Mouse (Mus musculus) MEL (cell line): ENCODE results near the gene Olfr71. TPM values are rescaled to one million over a fixed set of nuclear protein-coding genes. Genes with fewer than 3 reads are reported as not detected.
A peak's percentile ranks its signal among the peaks of the same experiment; 100 is the strongest.

Source experiments
- DNase-seq: peaks from one replicate; pipeline ENCODE4 v3.0.0; 2011; ENCODE audit warnings: low read depth, low spot score
- H3K27ac ChIP-seq: 2 replicates; pipeline ENCODE4 v1.5.1; 2012; ENCODE audit warnings: low read depth, mild to moderate bottlenecking, control low read depth, low read length, moderate library complexity; ENCODE audit not compliant: control insufficient read depth
- H3K27me3 ChIP-seq, 2 experiments: fragments of 150-350 bp in 1 of 2; sonication (generic) in 1 of 2; 2 replicates each; pipeline ENCODE4 v1.6.1; 2012; ENCODE audit warnings: low read length in 2 of 2, mild to moderate bottlenecking in 2 of 2, improper control_type of control experiment in 1 of 2, moderate library complexity in 1 of 2; ENCODE audit not compliant: insufficient read depth in 2 of 2, control insufficient read depth in 1 of 2
- H3K36me3 ChIP-seq, 2 experiments: 2 replicates each; pipeline ENCODE4 v1.6.1; 2012 to 2014; ENCODE audit warnings: low read length in 2 of 2, improper control_type of control experiment in 1 of 2, inconsistent platforms in 1 of 2, mild to moderate bottlenecking in 1 of 2; ENCODE audit not compliant: insufficient read depth in 2 of 2, control insufficient read depth in 1 of 2
- H3K4me1 ChIP-seq, 2 experiments: fragments of 150-350 bp in 1 of 2; sonication (generic) in 1 of 2; 2 replicates each; pipeline ENCODE4 v1.6.1; 2012; ENCODE audit warnings: low read length in 2 of 2, improper control_type of control experiment in 1 of 2, mild to moderate bottlenecking in 1 of 2; ENCODE audit not compliant: insufficient read depth in 2 of 2, control insufficient read depth in 1 of 2
- H3K4me3 ChIP-seq, 2 experiments: fragments of 150-350 bp in 1 of 2; sonication (generic) in 1 of 2; 2 replicates each; pipeline ENCODE4 v1.5.1; 2012; ENCODE audit warnings: low read depth in 2 of 2, low read length in 2 of 2, mild to moderate bottlenecking in 2 of 2, moderate library complexity in 2 of 2, control low read depth in 1 of 2, improper control_type of control experiment in 1 of 2; ENCODE audit not compliant: control insufficient read depth in 1 of 2, insufficient read depth in 1 of 2
- H3K79me2 ChIP-seq: 2 replicates; pipeline ENCODE4 v1.6.1; 2012; ENCODE audit warnings: mild to moderate bottlenecking, low read length, moderate library complexity; ENCODE audit not compliant: control insufficient read depth, poor library complexity, insufficient read depth
- H3K9ac ChIP-seq: 2 replicates; pipeline ENCODE4 v1.6.1; 2012; ENCODE audit warnings: low read depth, mild to moderate bottlenecking, control low read depth, low read length, moderate library complexity; ENCODE audit not compliant: control insufficient read depth, poor library complexity, severe bottlenecking
- H3K9me3 ChIP-seq: fragments of 150-350 bp; sonication (generic); replicated peaks from 2 replicates; pipeline ENCODE4 v1.6.1; 2012; ENCODE audit warnings: mild to moderate bottlenecking, low read length, improper control_type of control experiment, moderate library complexity; ENCODE audit not compliant: insufficient read depth
- BHLHE40 ChIP-seq: IDR thresholded peaks from 2 replicates; pipeline ENCODE4 v1.6.1; 2012; ENCODE audit warnings: low read depth, mild to moderate bottlenecking, inconsistent platforms, low read length, improper control_type of control experiment, borderline replicate concordance
- CHD1 ChIP-seq: IDR thresholded peaks from 2 replicates; pipeline ENCODE4 v1.6.1; 2012; ENCODE audit warnings: low read depth, mild to moderate bottlenecking, inconsistent platforms, low read length, improper control_type of control experiment
- CTCF ChIP-seq, 3 experiments: IDR thresholded peaks in 2 of 3; conservative IDR thresholded peaks in 1 of 3; 2 replicates each; pipeline ENCODE4 v1.5.1; 2011 to 2012; ENCODE audit warnings: low read length in 3 of 3, low read depth in 2 of 3, mild to moderate bottlenecking in 2 of 3, improper control_type of control experiment in 1 of 3, inconsistent platforms in 1 of 3, mixed read lengths in 1 of 3, moderate library complexity in 1 of 3; ENCODE audit not compliant: control insufficient read depth in 1 of 3, insufficient read depth in 1 of 3, poor library complexity in 1 of 3, severe bottlenecking in 1 of 3
- E2F4 ChIP-seq: IDR thresholded peaks from 2 replicates; pipeline ENCODE4 v1.6.1; 2011; ENCODE audit warnings: low read depth, low read length, improper control_type of control experiment, borderline replicate concordance
- ELF1 ChIP-seq: IDR thresholded peaks from 2 replicates; pipeline ENCODE4 v1.6.1; 2014; ENCODE audit warnings: low read depth, mild to moderate bottlenecking, inconsistent platforms, low read length, improper control_type of control experiment, moderate library complexity
- EP300 ChIP-seq, 2 experiments: IDR thresholded peaks; 2 replicates each; pipeline ENCODE4 v1.6.1; 2011; ENCODE audit warnings: improper control_type of control experiment in 2 of 2, low read length in 2 of 2, low read depth in 1 of 2, mild to moderate bottlenecking in 1 of 2
- ETS1 ChIP-seq: IDR thresholded peaks from 2 replicates; pipeline ENCODE4 v1.6.1; 2012; ENCODE audit warnings: low read depth, mild to moderate bottlenecking, inconsistent platforms, low read length, improper control_type of control experiment, moderate library complexity
- GATA1 ChIP-seq: IDR thresholded peaks from 2 replicates; pipeline ENCODE4 v1.6.1; 2011; ENCODE audit warnings: low read depth, low read length, improper control_type of control experiment
- KAT2A ChIP-seq: conservative IDR thresholded peaks from 2 replicates; pipeline ENCODE4 v1.6.1; 2012; ENCODE audit warnings: low read depth, low read length, improper control_type of control experiment, inconsistent platforms
- MAX ChIP-seq: IDR thresholded peaks from 2 replicates; pipeline ENCODE4 v1.6.1; 2011; ENCODE audit warnings: low read length, improper control_type of control experiment
- MAZ ChIP-seq: IDR thresholded peaks from 2 replicates; pipeline ENCODE4 v1.6.1; 2012; ENCODE audit warnings: low read depth, mild to moderate bottlenecking, inconsistent platforms, low read length, improper control_type of control experiment
- MEF2A ChIP-seq: IDR thresholded peaks from 2 replicates; pipeline ENCODE4 v1.6.1; 2014; ENCODE audit warnings: low read depth, mild to moderate bottlenecking, inconsistent platforms, low read length, improper control_type of control experiment; ENCODE audit not compliant: poor library complexity, insufficient replicate concordance, severe bottlenecking; ENCODE audit errors: extremely low read depth
- MXI1 ChIP-seq: IDR thresholded peaks from 2 replicates; pipeline ENCODE4 v1.6.1; 2011; ENCODE audit warnings: mild to moderate bottlenecking, low read depth, low read length, improper control_type of control experiment
- MYC ChIP-seq: IDR thresholded peaks from 2 replicates; pipeline ENCODE4 v1.6.1; 2011; ENCODE audit warnings: low read depth, mild to moderate bottlenecking, low read length, improper control_type of control experiment, moderate library complexity
- NELFE ChIP-seq: IDR thresholded peaks from 2 replicates; pipeline ENCODE4 v1.6.1; 2011; ENCODE audit warnings: low read depth, low read length, improper control_type of control experiment
- RAD21 ChIP-seq: IDR thresholded peaks from 2 replicates; pipeline ENCODE4 v1.6.1; 2011; ENCODE audit warnings: mild to moderate bottlenecking, low read depth, low read length, improper control_type of control experiment
- RCOR1 ChIP-seq: IDR thresholded peaks from 2 replicates; pipeline ENCODE4 v1.6.1; 2012; ENCODE audit warnings: low read depth, mild to moderate bottlenecking, inconsistent platforms, low read length, improper control_type of control experiment
- SMC3 ChIP-seq: IDR thresholded peaks from 2 replicates; pipeline ENCODE4 v1.6.1; 2011; ENCODE audit warnings: low read depth, low read length, improper control_type of control experiment
- TAL1 ChIP-seq: IDR thresholded peaks from 2 replicates; pipeline ENCODE4 v1.6.1; 2012; ENCODE audit warnings: mild to moderate bottlenecking, inconsistent platforms, low read length, moderate library complexity, mixed read lengths
- TCF12 ChIP-seq: IDR thresholded peaks from 2 replicates; pipeline ENCODE4 v1.6.1; 2014; ENCODE audit warnings: low read depth, mild to moderate bottlenecking, inconsistent platforms, low read length, improper control_type of control experiment, moderate library complexity
- UBTF ChIP-seq: IDR thresholded peaks from 2 replicates; pipeline ENCODE4 v1.6.1; 2012; ENCODE audit warnings: low read depth, mild to moderate bottlenecking, inconsistent platforms, low read length, improper control_type of control experiment, moderate library complexity, borderline replicate concordance; ENCODE audit not compliant: insufficient read depth
- USF1 ChIP-seq: IDR thresholded peaks from 2 replicates; pipeline ENCODE4 v1.6.1; 2014; ENCODE audit warnings: low read depth, mild to moderate bottlenecking, inconsistent platforms, low read length, improper control_type of control experiment, moderate library complexity
- ZC3H11A ChIP-seq: IDR thresholded peaks from 2 replicates; pipeline ENCODE4 v1.6.1; 2012; ENCODE audit warnings: low read depth, mild to moderate bottlenecking, inconsistent platforms, low read length, improper control_type of control experiment
- ZMIZ1 ChIP-seq: IDR thresholded peaks from 2 replicates; pipeline ENCODE4 v1.6.1; 2012; ENCODE audit warnings: low read depth, mild to moderate bottlenecking, inconsistent platforms, low read length, improper control_type of control experiment, moderate library complexity
- ZNF384 ChIP-seq: IDR thresholded peaks from 2 replicates; pipeline ENCODE4 v1.6.1; 2012; ENCODE audit warnings: low read depth, mild to moderate bottlenecking, inconsistent platforms, low read length, improper control_type of control experiment
- polyA plus RNA-seq, 2 experiments: library from polyadenylated mRNA; stranded (reverse) in 1 of 2; unstranded in 1 of 2; fragments of >175 nt in 1 of 2; fragments of >200 nt in 1 of 2; gene quantifications; 2 replicates each; pipeline versions ENCODE4 v1.2.1 to v1.2.4; 2012; ENCODE audit warnings: low replicate concordance in 2 of 2, low read depth in 1 of 2; ENCODE audit not compliant: insufficient read length in 2 of 2, insufficient read depth in 1 of 2, missing spikeins in 1 of 2
- total RNA-seq: library from RNA; depleted of rRNA; stranded (reverse); fragments of 300-350 nt; gene quantifications from 2 replicates; pipeline ENCODE4 v1.2.3, GENCODE M21; 2012

The Olfr71 gene
- total and polyA plus RNA-seq, 3 experiments, result not detected

DNA sequence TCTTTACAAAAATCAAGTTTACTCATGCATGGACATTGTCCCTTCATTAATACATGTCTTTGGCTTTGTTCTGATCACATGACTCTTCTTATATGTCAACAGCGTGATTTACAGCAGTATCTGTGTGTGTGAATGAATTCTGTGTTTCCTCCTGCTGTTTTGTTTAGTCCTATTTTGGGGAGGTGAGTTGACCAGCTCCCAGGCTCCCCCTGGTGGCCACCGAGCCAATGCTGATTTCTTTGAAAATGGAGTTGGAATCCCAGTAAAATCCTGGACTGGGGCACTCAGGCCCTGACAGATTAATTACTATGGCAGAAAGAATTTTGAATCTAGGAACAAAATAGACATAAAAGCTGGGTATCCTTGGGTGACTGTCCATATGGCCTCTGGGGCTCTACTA lies 1.8 kb upstream of the Olfr71 start (continued):
- no peak for TF ChIP-seq E2F4
- TF ChIP-seq NELFE, result no peak
- no peak for TF ChIP-seq RCOR1
- TF ChIP-seq BHLHE40, result peak; percentile 22; the same call in 1 of the 2 replicates
- no peak for TF ChIP-seq MAX
- peak; percentile 96 for TF ChIP-seq ZC3H11A
- TF ChIP-seq ZMIZ1, result no peak
- TF ChIP-seq GATA1, result no peak
- TF ChIP-seq TAL1, result no peak
- peak; percentile 86 for TF ChIP-seq RAD21
- no peak for TF ChIP-seq KAT2A
- no peak for TF ChIP-seq MEF2A

DNA sequence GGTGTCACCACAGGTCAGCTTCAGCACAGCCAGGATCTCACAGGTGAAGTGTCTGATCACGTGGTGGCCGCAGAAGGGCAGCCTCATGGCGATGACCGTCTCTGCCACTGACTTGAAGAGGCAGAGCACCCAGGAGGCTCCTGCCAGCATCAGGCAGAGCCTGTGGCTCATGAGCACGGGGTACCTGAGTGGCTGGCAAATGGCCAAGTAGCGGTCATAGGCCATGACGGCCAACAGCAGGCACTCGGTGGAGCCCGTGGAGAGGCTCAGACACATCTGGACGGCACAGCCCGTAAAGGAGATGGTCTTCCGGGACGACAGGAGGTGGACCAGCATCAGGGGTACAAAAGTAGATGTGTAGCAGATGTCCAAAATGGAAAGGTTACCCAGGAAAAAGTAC lies 4.1 kb downstream of the Olfr71 start:
- H3K9me3 ChIP-seq, result no peaks in the 10 kb centered on the region
- no peaks in the 10 kb centered on the region for H3K79me2 ChIP-seq
- H3K36me3 ChIP-seq, result no peaks in the 10 kb centered on the region
- TF ChIP-seq MEF2A, result no peak
- no peak for TF ChIP-seq SMC3
- TF ChIP-seq BHLHE40, result no peak
- no peak for TF ChIP-seq ELF1
- TF ChIP-seq E2F4, result no peak
- DNase-seq, result no peak
- no peak overlapping the region for H3K4me3 ChIP-seq
- no peak overlapping the region for H3K27ac ChIP-seq
- H3K4me1 ChIP-seq, result no peaks in the 10 kb centered on the region
- no peak overlapping the region for H3K9ac ChIP-seq
- H3K27me3 ChIP-seq, result peaks cover 18 to 25% of the 10 kb centered on the region in 2 experiments

DNA sequence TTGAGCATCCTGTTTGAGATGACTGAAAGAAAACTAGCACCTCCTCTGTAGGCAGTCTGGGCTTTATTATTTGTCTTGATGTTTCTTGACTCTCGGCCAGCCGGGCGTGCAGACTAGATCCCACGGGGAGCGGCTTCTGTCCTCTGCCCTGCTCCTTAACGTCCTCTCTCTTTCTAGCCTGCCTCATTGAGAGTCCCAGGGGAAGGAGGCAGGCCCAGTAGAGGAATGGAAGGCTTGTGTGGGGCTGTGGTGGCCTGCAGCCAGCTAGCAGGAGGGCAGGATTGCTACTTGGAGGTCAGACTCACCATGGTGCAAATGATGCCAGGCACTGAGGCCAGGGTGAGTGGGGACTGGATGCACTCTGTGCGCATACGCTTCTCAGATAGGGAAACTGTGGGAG lies 6.2 kb downstream of the Olfr71 start:
- H3K79me2 ChIP-seq, result no peaks in the 10 kb centered on the region
- H3K27me3 ChIP-seq, result peaks cover 17 to 18% of the 10 kb centered on the region in 2 experiments
- H3K36me3 ChIP-seq, result no peaks in the 10 kb centered on the region
- H3K27ac ChIP-seq, result no peak overlapping the region
- no peak for DNase-seq
- H3K9ac ChIP-seq, result no peak overlapping the region
- H3K9me3 ChIP-seq, result no peaks in the 10 kb centered on the region
- TF ChIP-seq TAL1 (no peak), MAZ (no peak), USF1 (no peak), ETS1 (no peak), E2F4 (no peak), ZC3H11A (no peak), GATA1 (no peak), ZNF384 (no peak), MYC (no peak), RAD21 (no peak), MXI1 (no peak), ZMIZ1 (no peak), MEF2A (no peak), UBTF (no peak), CTCF (IDR thresholded peaks at IDR 0.05 in 2 of 3, conservative IDR thresholded peaks at IDR 0.05 in 1 of 3; ENCODE audit: control insufficient read depth in 1 of 3, insufficient read depth in 1 of 3, low read depth in 2 of 3, low read length in 3 of 3, poor library complexity in 1 of 3, severe bottlenecking in 1 of 3) (no peak), TCF12 (no peak), EP300 (IDR thresholded peaks at IDR 0.05; ENCODE audit: low read depth in 1 of 2, low read length in 2 of 2) (no peak), NELFE (no peak), CHD1 (no peak), KAT2A (no peak)
- no peak overlapping the region for H3K4me3 ChIP-seq
- H3K4me1 ChIP-seq, result no peaks in the 10 kb centered on the region
